Mouse (Mus musculus) embryo, embryonic 10.5 days (tissue): ENCODE measurements around the gene Rab11fip3.
A peak's percentile ranks its signal among the peaks of the same experiment; 100 is the strongest.

Source experiments
- DNase-seq: peaks from one replicate; pipeline ENCODE4 v3.0.0-alpha.2; 2015; ENCODE audit warnings: low spot score

The Rab11fip3 gene

GRCm38 (mm10) chr17:26032037-26032436 is 37.3 kb downstream of the Rab11fip3 start:
- no peak for DNase-seq

GRCm38 (mm10) chr17:26031583-26031982 is 37.8 kb downstream of the Rab11fip3 start:
- DNase-seq, result no peak

- DNase-seq, result no peak
These were observed 41.1 kb downstream of the Rab11fip3 start for GRCm38 (mm10) chr17:26028261-26028660.

GRCm38 (mm10) chr17:26024674-26025073 is 44.7 kb downstream of the Rab11fip3 start:
- DNase-seq, result no peak

GRCm38 (mm10) chr17:26023966-26024365 is 45.4 kb downstream of the Rab11fip3 start:
- DNase-seq, result no peak

GRCm38 (mm10) chr17:26023181-26023580 is 46.2 kb downstream of the Rab11fip3 start:
- no peak for DNase-seq

GRCm38 (mm10) chr17:26021728-26022341 is 47.5 kb downstream of the Rab11fip3 start:
- no peak for DNase-seq

GRCm38 (mm10) chr17:26020848-26021347 is 48.5 kb downstream of the Rab11fip3 start:
- DNase-seq, result no peak

GRCm38 (mm10) chr17:26018388-26018787 is 51.0 kb downstream of the Rab11fip3 start:
- DNase-seq, result no peak

GRCm38 (mm10) chr17:26017949-26018348 is 51.4 kb downstream of the Rab11fip3 start:
- DNase-seq, result no peak

- no peak for DNase-seq
These were observed 52.3 kb downstream of the Rab11fip3 start for GRCm38 (mm10) chr17:26017021-26017420.

- no peak for DNase-seq
These were observed 55.6 kb downstream of the Rab11fip3 start for GRCm38 (mm10) chr17:26013711-26014110.

- DNase-seq, result peak; percentile 84
These were observed 57.4 kb downstream of the Rab11fip3 start for GRCm38 (mm10) chr17:26011841-26012460.

- DNase-seq, result peak; percentile 91
These were observed 59.8 kb downstream of the Rab11fip3 start for GRCm38 (mm10) chr17:26009540-26009939.

- DNase-seq, result no peak
These were observed 60.6 kb downstream of the Rab11fip3 start for GRCm38 (mm10) chr17:26008787-26009186.

- no peak for DNase-seq
These were observed 61.0 kb downstream of the Rab11fip3 start for GRCm38 (mm10) chr17:26008331-26008730.

- no peak for DNase-seq
These were observed 61.7 kb downstream of the Rab11fip3 start for GRCm38 (mm10) chr17:26007646-26008045.

GRCm38 (mm10) chr17:26005731-26006450 is 63.5 kb downstream of the Rab11fip3 start:
- DNase-seq, result no peak

- no peak for DNase-seq
These were observed 64.6 kb downstream of the Rab11fip3 start for GRCm38 (mm10) chr17:26004711-26005110.

GRCm38 (mm10) chr17:26003864-26004263 is 65.5 kb downstream of the Rab11fip3 start:
- DNase-seq, result no peak

GRCm38 (mm10) chr17:25998425-25998824 is 70.9 kb downstream of the Rab11fip3 start:
- DNase-seq, result no peak

GRCm38 (mm10) chr17:25993489-25993888 is 75.9 kb downstream of the Rab11fip3 start:
- no peak for DNase-seq

GRCm38 (mm10) chr17:25992274-25992673 is 77.1 kb downstream of the Rab11fip3 start:
- no peak for DNase-seq
